Mouse (Mus musculus) heart, adult 8-10 months (tissue): Measurements from ENCODE around the gene Itpkc. TPM values are rescaled to one million over a fixed set of nuclear protein-coding genes. Genes with fewer than 3 reads are reported as not detected.

Experiments used
- DNase-seq: peaks from one replicate; pipeline ENCODE4 v3.0.0; 2022; ENCODE audit warnings: low spot score
- microRNA-seq: library from miRNA; unstranded; fragments of <30 nt; microRNA quantifications from one replicate; pipeline ENCODE4 v1.2.0, GENCODE M21; 2022
- total RNA-seq, 4 experiments: library from RNA; stranded (reverse); gene quantifications; 2 replicates each; pipeline ENCODE4 v1.2.4; 2022

Itpkc gene
- total RNA-seq, 4 experiments from 2014 or later: 4.6 to 6.2 (median 4.8) TPM

- no peak for DNase-seq
These were observed 63.3 kb downstream of the Itpkc start for GRCm38 (mm10) chr7:27165007-27165655.

- DNase-seq: no peak
These were observed 64.1 kb downstream of the Itpkc start for GRCm38 (mm10) chr7:27164112-27164947.

GRCm38 (mm10) chr7:27163450-27163805 is 65.0 kb downstream of the Itpkc start:
- DNase-seq: no peak

- DNase-seq: no peak
These were observed 65.5 kb downstream of the Itpkc start for GRCm38 (mm10) chr7:27162780-27163449.

- no peak for DNase-seq
These were observed 66.7 kb downstream of the Itpkc start for GRCm38 (mm10) chr7:27161744-27162143.

GRCm38 (mm10) chr7:27160921-27161320 is 67.5 kb downstream of the Itpkc start:
- no peak for DNase-seq

- DNase-seq: peak; percentile 88
These were observed 68.6 kb downstream of the Itpkc start for GRCm38 (mm10) chr7:27159882-27160281.

GRCm38 (mm10) chr7:27159256-27159655 is 69.2 kb downstream of the Itpkc start:
- no peak for DNase-seq

- no peak for DNase-seq
These were observed 70.3 kb downstream of the Itpkc start for GRCm38 (mm10) chr7:27158171-27158570.

Small RNAs within 50 kb of the gene (microRNA-seq; reads per million reads assigned to microRNA genes)
- not detected for gene Mir1191
- gene Mir3101: not detected

Other genes with a start within 250 kb of the Itpkc start
- gene Cyp2a12, start 199.6 kb downstream of the Itpkc start, total RNA-seq: not detected
- 1 to 10 TPM in 2 of 4 experiments, under 1 TPM in 2; 0.60 to 6.6 (median 1.4) TPM for gene Cyp2f2, start 108.8 kb downstream of the Itpkc start, total RNA-seq
- not detected for gene Cyp2t4, start 74.9 kb downstream of the Itpkc start, total RNA-seq
- gene Egln2, start 61.9 kb downstream of the Itpkc start, total RNA-seq: 10 to 100 TPM; 60.7 to 62.6 (median 62.2) TPM
- 10 to 100 TPM in 3 of 4 experiments, 1 to 10 TPM in 1; 9.4 to 13.5 (median 12.3) TPM for gene Rab4b, start 49.8 kb downstream of the Itpkc start, total RNA-seq
- not detected for gene Gm21983, start 47.6 kb downstream of the Itpkc start, total RNA-seq
- gene Mia, start 47.5 kb downstream of the Itpkc start, total RNA-seq: under 1 TPM in 3 of 4 experiments, not detected in 1; 0.52 to 0.89 (median 0.53) TPM
- 10 to 100 TPM; 14.1 to 19.5 (median 15.8) TPM for gene BC024978, start 32.9 kb downstream of the Itpkc start, total RNA-seq
- gene Snrpa, start 32.4 kb downstream of the Itpkc start, total RNA-seq: 10 to 100 TPM; 39.6 to 48.6 (median 47.4) TPM
- 10 to 100 TPM in 2 of 4 experiments, 1 to 10 TPM in 2; 9.0 to 12.6 (median 10.1) TPM for gene Coq8b, start 4.4 kb upstream of the Itpkc start, total RNA-seq
- gene Numbl, start 29.8 kb upstream of the Itpkc start, total RNA-seq: 1 to 10 TPM; 3.4 to 5.0 (median 4.1) TPM
- 100 to 1,000 TPM; 166 to 198 (median 187) TPM for gene Ltbp4, start 109.0 kb upstream of the Itpkc start, total RNA-seq
- 1 to 10 TPM; 4.8 to 8.0 (median 6.0) TPM for gene Shkbp1, start 127.4 kb upstream of the Itpkc start, total RNA-seq
- gene Gm20479, start 128.8 kb upstream of the Itpkc start, total RNA-seq: not detected
- under 1 TPM; 0.22 to 0.49 (median 0.30) TPM for gene Sptbn4, start 219.0 kb upstream of the Itpkc start, total RNA-seq
- gene Blvrb, start 219.3 kb upstream of the Itpkc start, total RNA-seq: 10 to 100 TPM; 27.7 to 29.2 (median 29.0) TPM
- gene Sertad3, start 245.1 kb upstream of the Itpkc start, total RNA-seq: 1 to 10 TPM; 4.8 to 5.7 (median 5.6) TPM